Mouse (Mus musculus): Measurements from ENCODE around the gene Tvp23a.

Tvp23a gene

GRCm38 (mm10) chr16:10433344-10433743 is 13.8 kb downstream of the Tvp23a start:
- Histone ChIP-seq H3K4me1 (replicated peaks; ENCODE audit: low read depth, low read length) (no peaks in the 10 kb centered on the region), H3K36me3 (ENCODE audit: insufficient read depth, low read length) (no peaks in the 10 kb centered on the region), H3K4me3 (replicated peaks; ENCODE audit: low read length) (no peak overlapping the region), H3K27me3 (ENCODE audit: insufficient read depth, low read length) (peaks cover 23% of the 10 kb centered on the region; the same call in 1 of the 2 replicates), H3K9me3 (ENCODE audit: low read length) (no peaks in the 10 kb centered on the region)
- no peak for TF ChIP-seq NANOG (IDR thresholded peaks at IDR 0.05; ENCODE audit: borderline replicate concordance, low read length)
- TF ChIP-seq CTCF (conservative IDR thresholded peaks at IDR 0.05; ENCODE audit: low read length) = no peak
- no peak for TF ChIP-seq POU5F1 (IDR thresholded peaks at IDR 0.05; ENCODE audit: borderline replicate concordance, low read length)

GRCm38 (mm10) chr16:10432387-10432786 is 14.8 kb downstream of the Tvp23a start:
- no peak for TF ChIP-seq POU5F1 (IDR thresholded peaks at IDR 0.05; ENCODE audit: borderline replicate concordance, low read length)
- TF ChIP-seq CTCF (conservative IDR thresholded peaks at IDR 0.05; ENCODE audit: low read length) = no peak
- TF ChIP-seq NANOG (IDR thresholded peaks at IDR 0.05; ENCODE audit: borderline replicate concordance, low read length) = no peak
- Histone ChIP-seq H3K4me1 (replicated peaks; ENCODE audit: low read depth, low read length) (no peaks in the 10 kb centered on the region), H3K27me3 (ENCODE audit: insufficient read depth, low read length) (peaks cover 23% of the 10 kb centered on the region; the same call in 1 of the 2 replicates), H3K9me3 (ENCODE audit: low read length) (no peaks in the 10 kb centered on the region), H3K36me3 (ENCODE audit: insufficient read depth, low read length) (no peaks in the 10 kb centered on the region), H3K4me3 (replicated peaks; ENCODE audit: low read length) (no peak overlapping the region)

- TF ChIP-seq POU5F1 (IDR thresholded peaks at IDR 0.05; ENCODE audit: borderline replicate concordance, low read length) (no peak), NANOG (IDR thresholded peaks at IDR 0.05; ENCODE audit: borderline replicate concordance, low read length) (no peak), CTCF (conservative IDR thresholded peaks at IDR 0.05; ENCODE audit: low read length) (no peak)
- Histone ChIP-seq H3K9me3 (ENCODE audit: low read length) (no peaks in the 10 kb centered on the region), H3K36me3 (ENCODE audit: insufficient read depth, low read length) (no peaks in the 10 kb centered on the region), H3K4me1 (replicated peaks; ENCODE audit: low read depth, low read length) (no peaks in the 10 kb centered on the region), H3K27me3 (ENCODE audit: insufficient read depth, low read length) (peaks cover 23% of the 10 kb centered on the region; the same call in 1 of the 2 replicates), H3K4me3 (replicated peaks; ENCODE audit: low read length) (no peak overlapping the region)
Observed at GRCm38 (mm10) chr16:10431911-10432310, 15.3 kb downstream of the Tvp23a start.

GRCm38 (mm10) chr16:10420447-10421054 is 26.6 kb downstream of the Tvp23a start:
- Histone ChIP-seq H3K9me3 (ENCODE audit: low read length) (no peaks in the 10 kb centered on the region), H3K4me3 (replicated peaks; ENCODE audit: low read length) (no peak overlapping the region)
- TF ChIP-seq POU5F1 (IDR thresholded peaks at IDR 0.05; ENCODE audit: borderline replicate concordance, low read length) (no peak), NANOG (IDR thresholded peaks at IDR 0.05; ENCODE audit: borderline replicate concordance, low read length) (no peak), CTCF (conservative IDR thresholded peaks at IDR 0.05; ENCODE audit: low read length) (no peak)

GRCm38 (mm10) chr16:10417723-10418259 is 29.4 kb downstream of the Tvp23a start:
- Histone ChIP-seq H3K36me3 (ENCODE audit: insufficient read depth, low read length) (peaks cover 98% of the 10 kb centered on the region), H3K9me3 (ENCODE audit: low read length) (no peaks in the 10 kb centered on the region), H3K4me1 (replicated peaks; ENCODE audit: low read depth, low read length) (peaks cover 22% of the 10 kb centered on the region), H3K27me3 (ENCODE audit: insufficient read depth, low read length) (no peaks in the 10 kb centered on the region), H3K4me3 (replicated peaks; ENCODE audit: low read length) (no peak overlapping the region)
- TF ChIP-seq POU5F1 (IDR thresholded peaks at IDR 0.05; ENCODE audit: borderline replicate concordance, low read length) (no peak), CTCF (conservative IDR thresholded peaks at IDR 0.05; ENCODE audit: low read length) (no peak), NANOG (IDR thresholded peaks at IDR 0.05; ENCODE audit: borderline replicate concordance, low read length) (no peak)

More at GRCm38 (mm10) chr16:10420447-10421054, 26.6 kb downstream of the Tvp23a start:
- H3K27me3 ChIP-seq (ENCODE audit: insufficient read depth, low read length) = no peaks in the 10 kb centered on the region
- H3K4me1 ChIP-seq (replicated peaks; ENCODE audit: low read depth, low read length) = peaks cover 7% of the 10 kb centered on the region; the same call in 1 of the 2 replicates
- peaks cover 97% of the 10 kb centered on the region for H3K36me3 ChIP-seq (ENCODE audit: insufficient read depth, low read length)

- Histone ChIP-seq H3K4me3 (replicated peaks; ENCODE audit: low read length) (no peak overlapping the region), H3K36me3 (ENCODE audit: insufficient read depth, low read length) (peaks cover 89% of the 10 kb centered on the region), H3K27me3 (ENCODE audit: insufficient read depth, low read length) (no peaks in the 10 kb centered on the region), H3K4me1 (replicated peaks; ENCODE audit: low read depth, low read length) (peaks cover 26% of the 10 kb centered on the region), H3K9me3 (ENCODE audit: low read length) (no peaks in the 10 kb centered on the region)
- TF ChIP-seq CTCF (conservative IDR thresholded peaks at IDR 0.05; ENCODE audit: low read length) (peak; percentile 99), NANOG (IDR thresholded peaks at IDR 0.05; ENCODE audit: borderline replicate concordance, low read length) (no peak)
Observed at GRCm38 (mm10) chr16:10416866-10417265, 30.3 kb downstream of the Tvp23a start.

GRCm38 (mm10) chr16:10415976-10416375 is 31.2 kb downstream of the Tvp23a start:
- Histone ChIP-seq H3K36me3 (ENCODE audit: insufficient read depth, low read length) (peaks cover 80% of the 10 kb centered on the region), H3K4me1 (replicated peaks; ENCODE audit: low read depth, low read length) (peaks cover 32% of the 10 kb centered on the region), H3K27me3 (ENCODE audit: insufficient read depth, low read length) (no peaks in the 10 kb centered on the region), H3K9me3 (ENCODE audit: low read length) (no peaks in the 10 kb centered on the region), H3K4me3 (replicated peaks; ENCODE audit: low read length) (no peak overlapping the region)
- TF ChIP-seq CTCF (conservative IDR thresholded peaks at IDR 0.05; ENCODE audit: low read length) (peak; percentile 46), NANOG (IDR thresholded peaks at IDR 0.05; ENCODE audit: borderline replicate concordance, low read length) (no peak), POU5F1 (IDR thresholded peaks at IDR 0.05; ENCODE audit: borderline replicate concordance, low read length) (no peak)

- Histone ChIP-seq H3K36me3 (ENCODE audit: insufficient read depth, low read length) (peaks cover 41% of the 10 kb centered on the region), H3K4me3 (replicated peaks; ENCODE audit: low read length) (peak within 1 kb of the TSS; percentile 88), H3K27me3 (ENCODE audit: insufficient read depth, low read length) (no peaks in the 10 kb centered on the region), H3K4me1 (replicated peaks; ENCODE audit: low read depth, low read length) (peaks cover 36% of the 10 kb centered on the region), H3K9me3 (ENCODE audit: low read length) (no peaks in the 10 kb centered on the region)
- no peak for TF ChIP-seq NANOG (IDR thresholded peaks at IDR 0.05; ENCODE audit: borderline replicate concordance, low read length)
- TF ChIP-seq POU5F1 (IDR thresholded peaks at IDR 0.05; ENCODE audit: borderline replicate concordance, low read length) = no peak
- TF ChIP-seq CTCF (conservative IDR thresholded peaks at IDR 0.05; ENCODE audit: low read length) = no peak
Observed at GRCm38 (mm10) chr16:10411764-10412746, 35.1 kb downstream of the Tvp23a start, which contains the start of gene Nubp1. Nubp1 (plus strand) TSS chr16:10411948.

Measured in E14TG2a.4 (cell line).